Mouse (Mus musculus): Measurements from ENCODE around the gene Trcg1.
"Not testable (repeated sequence)": the region's sequence is repeated elsewhere in the genome, so short reads cannot be mapped to it uniquely, and the experiment has no call there.

Trcg1 gene

GRCm38 (mm10) chr9:57236256-57236655, at the start of gene Trcg1:
Trcg1 (plus strand) TSS chr9:57236556.
- in situ Hi-C loops (cut with MboI; ENCODE audit: low pct_unique_long_range_greater_than_20kb in 1 of 2, low sequenced_read_pairs in 2 of 2, unreplicated experiment in 1 of 2), result no loop called here

- in situ Hi-C loops (cut with MboI; ENCODE audit: low pct_unique_long_range_greater_than_20kb in 1 of 2, low sequenced_read_pairs in 2 of 2, unreplicated experiment in 1 of 2), result no loop called here
Measured at GRCm38 (mm10) chr9:57196708-57197107, 39.6 kb upstream of the Trcg1 start.

GRCm38 (mm10) chr9:57197414-57197813, 38.9 kb upstream of the Trcg1 start:
- in situ Hi-C loops (cut with MboI; ENCODE audit: low pct_unique_long_range_greater_than_20kb in 1 of 2, low sequenced_read_pairs in 2 of 2, unreplicated experiment in 1 of 2), result no loop called here

GRCm38 (mm10) chr9:57202981-57203380, 33.4 kb upstream of the Trcg1 start:
- in situ Hi-C loops (cut with MboI; ENCODE audit: low pct_unique_long_range_greater_than_20kb in 1 of 2, low sequenced_read_pairs in 2 of 2, unreplicated experiment in 1 of 2), result no loop called here

DNA sequence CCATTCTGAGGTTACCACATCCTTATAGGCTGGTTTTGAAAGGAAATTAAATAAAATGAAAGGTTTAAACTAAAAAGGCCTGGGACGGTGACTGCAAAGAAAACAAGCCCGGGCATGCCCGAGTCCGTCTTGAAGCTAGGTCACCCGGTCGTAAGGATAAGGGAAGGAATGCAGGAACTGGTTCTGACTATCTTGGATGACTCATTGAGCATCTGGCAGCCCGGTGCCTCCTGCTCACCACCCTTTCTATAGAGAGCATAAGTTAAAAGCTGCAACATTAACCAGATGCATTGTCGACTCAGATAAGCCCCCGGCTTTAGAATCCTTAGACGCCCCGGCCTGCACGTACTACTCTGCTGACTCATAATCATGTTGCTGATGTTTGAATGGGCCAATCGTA, 32.8 kb upstream of the Trcg1 start:
- in situ Hi-C loops (cut with MboI; ENCODE audit: low pct_unique_long_range_greater_than_20kb in 1 of 2, low sequenced_read_pairs in 2 of 2, unreplicated experiment in 1 of 2), result not testable (repeated sequence)

GRCm38 (mm10) chr9:57206896-57207295, 29.5 kb upstream of the Trcg1 start:
- in situ Hi-C loops (cut with MboI; ENCODE audit: low pct_unique_long_range_greater_than_20kb in 1 of 2, low sequenced_read_pairs in 2 of 2, unreplicated experiment in 1 of 2), result loop anchor here in 1 of 2 experiments (5.0 kb wide), 1 partner anchor 50 kb away; the partner anchor contains the start of gene Commd4

DNA sequence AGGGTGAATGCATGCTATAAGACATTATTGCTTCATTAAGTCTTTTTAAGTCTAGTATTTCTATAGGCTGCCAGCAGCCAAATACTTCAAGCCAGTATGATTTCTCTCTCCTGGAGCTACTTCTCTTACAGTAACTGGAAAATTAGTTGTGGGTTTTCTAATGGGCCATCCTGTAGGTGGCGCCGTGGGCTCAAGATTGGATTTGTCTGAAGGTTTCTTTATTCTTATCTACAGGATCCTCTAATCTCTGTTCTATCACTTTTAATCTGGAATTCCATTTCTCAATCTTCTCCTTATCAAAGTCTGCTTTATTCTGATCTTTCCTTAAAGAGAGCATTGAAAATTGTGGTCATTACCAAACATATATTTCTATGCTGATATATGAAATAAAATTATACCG, 27.0 kb upstream of the Trcg1 start:
- in situ Hi-C loops (cut with MboI; ENCODE audit: low pct_unique_long_range_greater_than_20kb in 1 of 2, low sequenced_read_pairs in 2 of 2, unreplicated experiment in 1 of 2), result loop anchor here in 1 of 2 experiments (5.0 kb wide), 1 partner anchor 52 kb away; the partner anchor contains the start of gene Commd4

- in situ Hi-C loops (cut with MboI; ENCODE audit: low pct_unique_long_range_greater_than_20kb in 1 of 2, low sequenced_read_pairs in 2 of 2, unreplicated experiment in 1 of 2), result loop anchor here (10.0 kb wide), 2 partner anchors 48 to 318 kb away; no protein-coding TSS in a partner anchor
Measured at GRCm38 (mm10) chr9:57212448-57213222, 23.7 kb upstream of the Trcg1 start.

- in situ Hi-C loops (cut with MboI; ENCODE audit: low pct_unique_long_range_greater_than_20kb in 1 of 2, low sequenced_read_pairs in 2 of 2, unreplicated experiment in 1 of 2), result loop anchor here (10.0 kb wide), 2 partner anchors 50 to 320 kb away; no protein-coding TSS in a partner anchor
Measured at GRCm38 (mm10) chr9:57214500-57214899, 21.9 kb upstream of the Trcg1 start.

GRCm38 (mm10) chr9:57217220-57217619, 19.1 kb upstream of the Trcg1 start:
- in situ Hi-C loops (cut with MboI; ENCODE audit: low pct_unique_long_range_greater_than_20kb in 1 of 2, low sequenced_read_pairs in 2 of 2, unreplicated experiment in 1 of 2), result loop anchor here (10.0 kb wide), 2 partner anchors 52 to 322 kb away; no protein-coding TSS in a partner anchor

DNA sequence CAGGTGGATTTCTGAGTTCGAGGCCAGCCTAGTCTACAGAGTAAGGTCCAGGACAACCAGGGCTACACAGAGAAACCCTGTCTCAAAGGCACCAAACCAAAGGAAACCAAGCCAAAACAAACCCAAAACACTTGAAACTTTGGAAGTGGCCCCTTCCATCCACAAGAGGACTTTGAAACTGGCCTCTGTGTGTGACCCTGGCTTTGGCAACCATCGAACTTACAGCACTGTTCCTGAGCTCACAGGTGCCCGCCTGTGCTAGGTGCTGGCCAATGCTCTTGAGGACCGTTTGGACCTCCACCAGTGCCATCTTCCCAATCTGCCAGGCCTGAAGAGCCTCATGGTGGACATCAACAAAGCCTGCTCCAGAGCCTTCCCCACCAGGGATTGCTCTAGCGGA, 17.6 kb upstream of the Trcg1 start:
- in situ Hi-C loops (cut with MboI; ENCODE audit: low pct_unique_long_range_greater_than_20kb in 1 of 2, low sequenced_read_pairs in 2 of 2, unreplicated experiment in 1 of 2), result loop anchor here (10.0 kb wide), 2 partner anchors 54 to 324 kb away; no protein-coding TSS in a partner anchor

DNA sequence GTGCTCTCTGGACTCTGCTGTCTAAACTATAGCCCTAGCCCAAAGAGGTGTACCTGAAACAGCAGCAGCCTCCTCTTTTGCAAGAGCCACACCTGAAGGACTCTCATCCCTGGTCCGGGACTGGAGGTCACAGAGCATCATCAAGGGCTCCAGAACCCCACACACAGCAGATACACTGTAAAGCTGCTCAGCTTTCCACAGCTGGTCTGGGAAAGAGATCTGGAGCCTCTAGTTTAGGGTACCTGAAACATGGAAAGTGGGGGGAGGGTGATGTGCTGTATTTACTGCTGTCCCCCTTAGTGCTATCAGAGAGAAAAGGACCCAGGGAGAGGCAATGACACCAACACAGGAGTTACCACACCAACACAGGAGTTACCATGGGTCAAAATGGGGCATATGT, 16.8 kb upstream of the Trcg1 start:
- in situ Hi-C loops (cut with MboI; ENCODE audit: low pct_unique_long_range_greater_than_20kb in 1 of 2, low sequenced_read_pairs in 2 of 2, unreplicated experiment in 1 of 2), result loop anchor here (10.0 kb wide), 2 partner anchors 55 to 325 kb away; no protein-coding TSS in a partner anchor

DNA sequence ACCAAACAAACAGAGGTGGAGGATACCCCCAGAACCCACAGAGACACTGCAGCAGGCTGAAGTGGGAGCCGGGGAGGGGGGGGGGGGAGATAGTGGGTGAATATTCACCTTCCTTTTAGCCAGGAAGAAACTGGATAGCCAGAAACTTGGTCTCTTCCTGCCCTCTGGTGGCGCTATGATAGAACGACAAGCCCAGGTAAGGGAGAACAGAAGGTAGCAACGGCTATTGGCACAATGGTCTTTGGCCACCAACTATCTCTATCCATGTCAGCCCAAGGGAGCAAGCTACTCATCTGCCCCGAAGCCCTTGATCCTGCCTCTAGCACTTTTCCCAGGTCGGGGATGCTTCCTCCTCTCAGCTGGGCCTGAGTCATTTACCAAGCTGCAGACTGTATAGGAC, 16.0 kb upstream of the Trcg1 start:
- in situ Hi-C loops (cut with MboI; ENCODE audit: low pct_unique_long_range_greater_than_20kb in 1 of 2, low sequenced_read_pairs in 2 of 2, unreplicated experiment in 1 of 2), result no loop called here

GRCm38 (mm10) chr9:57223341-57223740, 13.0 kb upstream of the Trcg1 start:
- in situ Hi-C loops (cut with MboI; ENCODE audit: low pct_unique_long_range_greater_than_20kb in 1 of 2, low sequenced_read_pairs in 2 of 2, unreplicated experiment in 1 of 2), result no loop called here

GRCm38 (mm10) chr9:57225780-57226627, 10.4 kb upstream of the Trcg1 start:
- in situ Hi-C loops (cut with MboI; ENCODE audit: low pct_unique_long_range_greater_than_20kb in 1 of 2, low sequenced_read_pairs in 2 of 2, unreplicated experiment in 1 of 2), result no loop called here

- in situ Hi-C loops (cut with MboI; ENCODE audit: low pct_unique_long_range_greater_than_20kb in 1 of 2, low sequenced_read_pairs in 2 of 2, unreplicated experiment in 1 of 2), result not testable (repeated sequence)
Measured at GRCm38 (mm10) chr9:57226628-57227122, 9.7 kb upstream of the Trcg1 start.

DNA sequence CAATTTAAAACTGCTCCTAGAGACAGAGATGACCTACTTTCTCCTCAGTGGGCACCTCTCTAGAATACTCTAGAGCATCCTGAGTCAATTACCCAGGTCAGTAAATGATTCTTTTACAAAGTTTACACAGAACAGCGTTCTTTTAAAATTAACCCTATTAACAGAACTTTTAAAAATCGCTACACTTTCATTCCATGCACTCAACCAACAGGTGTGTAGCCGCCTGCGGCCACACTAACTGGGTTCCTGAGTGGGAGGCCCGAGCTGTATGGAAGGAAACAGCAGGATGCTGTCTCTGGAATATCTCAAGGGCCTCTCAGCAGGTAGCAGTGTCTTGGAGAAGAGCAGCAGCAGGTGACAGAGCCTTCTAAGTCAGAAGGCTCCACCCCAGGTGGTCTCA, 9.2 kb upstream of the Trcg1 start:
- in situ Hi-C loops (cut with MboI; ENCODE audit: low pct_unique_long_range_greater_than_20kb in 1 of 2, low sequenced_read_pairs in 2 of 2, unreplicated experiment in 1 of 2), result no loop called here

DNA sequence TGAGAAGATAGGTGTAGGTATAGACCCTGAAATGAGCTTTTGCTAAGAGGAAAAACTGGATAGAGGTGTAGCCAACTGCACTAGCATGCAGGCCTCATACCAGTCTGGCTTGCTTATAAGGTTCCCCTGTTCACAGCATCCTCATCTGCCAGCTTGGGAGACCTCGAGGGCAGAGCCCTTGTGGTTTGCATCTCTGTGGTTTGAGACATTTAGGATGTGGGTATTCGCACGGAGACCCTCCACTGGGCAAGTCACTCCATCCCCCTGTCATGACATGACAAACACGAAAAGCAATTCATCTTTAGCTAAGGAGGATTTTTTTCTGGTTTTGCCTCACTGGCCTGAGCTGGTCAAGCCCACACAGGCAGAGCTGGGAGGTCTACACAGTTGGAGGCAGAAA, 8.2 kb upstream of the Trcg1 start:
- in situ Hi-C loops (cut with MboI; ENCODE audit: low pct_unique_long_range_greater_than_20kb in 1 of 2, low sequenced_read_pairs in 2 of 2, unreplicated experiment in 1 of 2), result no loop called here

- in situ Hi-C loops (cut with MboI; ENCODE audit: low pct_unique_long_range_greater_than_20kb in 1 of 2, low sequenced_read_pairs in 2 of 2, unreplicated experiment in 1 of 2), result no loop called here
Measured at GRCm38 (mm10) chr9:57229726-57230125, 6.6 kb upstream of the Trcg1 start.

All from mouse embryonic stem cell (cell line).